Mouse (Mus musculus) thymus, adult 2 months (tissue): Measurements from ENCODE around the gene Znrf3.

Experiments used
- CTCF ChIP-seq: fragments of 200-500 bp; IDR thresholded peaks from 2 replicates; pipeline ENCODE4 v1.5.1; 2012; ENCODE audit warnings: mild to moderate bottlenecking, control low read depth, low read length, moderate library complexity, borderline replicate concordance; ENCODE audit not compliant: control insufficient read depth, poor library complexity, insufficient read depth; ENCODE audit errors: extremely low read depth
- POLR2A ChIP-seq: fragments of 200-500 bp; IDR thresholded peaks from 2 replicates; pipeline ENCODE4 v1.6.1; 2012; ENCODE audit warnings: mild to moderate bottlenecking, low read length, control low read depth, moderate library complexity; ENCODE audit not compliant: control insufficient read depth, poor library complexity, insufficient read depth; ENCODE audit errors: extremely low read depth

- TF ChIP-seq CTCF (no peak), POLR2A (no peak)
Observed at GRCm38 (mm10) chr11:5251112-5251511, 193.5 kb downstream of the Znrf3 start.
